Mouse (Mus musculus) CH12.LX (cell line): Measurements from ENCODE around the gene Pcgf1. TPM values are rescaled to one million over a fixed set of nuclear protein-coding genes. Genes with fewer than 3 reads are reported as not detected.

Source experiments
- DNase-seq: peaks from one replicate; pipeline ENCODE4 v3.0.0-alpha.2; 2013; ENCODE audit errors: extremely low read depth
- H3K27ac ChIP-seq: 2 replicates; pipeline ENCODE4 v1.5.1; 2012; ENCODE audit warnings: low read depth, mild to moderate bottlenecking, control low read depth, moderate library complexity; ENCODE audit not compliant: insufficient read depth
- H3K27me3 ChIP-seq: replicated peaks from 2 replicates; pipeline ENCODE3; 2012; ENCODE audit warnings: inconsistent platforms
- H3K36me3 ChIP-seq, 2 experiments: replicated peaks in 1 of 2; 2 replicates each; pipeline versions ENCODE3 to v1.6.1; 2012; ENCODE audit warnings: inconsistent platforms in 1 of 2, low read length in 1 of 2, mild to moderate bottlenecking in 1 of 2, mixed read lengths in 1 of 2, moderate library complexity in 1 of 2; ENCODE audit not compliant: control insufficient read depth in 1 of 2, insufficient read depth in 1 of 2
- H3K4me1 ChIP-seq, 2 experiments: 2 replicates each; pipeline ENCODE4 v1.6.1; 2012; ENCODE audit warnings: inconsistent platforms in 1 of 2, moderate library complexity in 1 of 2; ENCODE audit not compliant: insufficient read depth in 2 of 2, control insufficient read depth in 1 of 2
- H3K4me2 ChIP-seq: 2 replicates; pipeline ENCODE4 v1.6.1; 2012; ENCODE audit warnings: low read depth, mild to moderate bottlenecking, control low read depth; ENCODE audit not compliant: poor library complexity, insufficient read depth, severe bottlenecking
- H3K4me3 ChIP-seq, 3 experiments: fragments of 150-350 bp in 1 of 3; sonication (generic) in 1 of 3; replicated peaks in 1 of 3; 2 replicates each; pipeline versions ENCODE3 to v1.5.1; 2011 to 2012; ENCODE audit warnings: low read depth in 2 of 3, low read length in 2 of 3, mild to moderate bottlenecking in 2 of 3, moderate library complexity in 2 of 3, control low read depth in 1 of 3, improper control_type of control experiment in 1 of 3, inconsistent platforms in 1 of 3, mixed read lengths in 1 of 3; ENCODE audit not compliant: poor library complexity in 1 of 3
- H3K79me2 ChIP-seq: replicated peaks from 2 replicates; pipeline ENCODE4 v1.6.1; 2012; ENCODE audit warnings: mild to moderate bottlenecking, moderate library complexity; ENCODE audit not compliant: control insufficient read depth, poor library complexity, insufficient read depth, severe bottlenecking; ENCODE audit errors: extremely low read depth
- H3K9ac ChIP-seq: 2 replicates; pipeline ENCODE4 v1.6.1; 2012; ENCODE audit warnings: low read depth, mild to moderate bottlenecking, control low read depth, moderate library complexity; ENCODE audit not compliant: insufficient read depth
- H3K9me3 ChIP-seq: replicated peaks from 2 replicates; pipeline ENCODE3; 2012; ENCODE audit warnings: low read length, inconsistent platforms, mixed read lengths
- CHD1 ChIP-seq: IDR thresholded peaks from 2 replicates; pipeline ENCODE4 v1.6.1; 2012; ENCODE audit warnings: low read depth, low read length, improper control_type of control experiment, inconsistent platforms
- ELF1 ChIP-seq: IDR thresholded peaks from 2 replicates; pipeline ENCODE4 v1.6.1; 2014; ENCODE audit warnings: low read depth, mild to moderate bottlenecking, inconsistent platforms, low read length, improper control_type of control experiment
- ETS1 ChIP-seq: conservative IDR thresholded peaks from 2 replicates; pipeline ENCODE4 v1.6.1; 2012; ENCODE audit warnings: low read depth, mild to moderate bottlenecking, inconsistent platforms, low read length, improper control_type of control experiment, moderate library complexity
- HCFC1 ChIP-seq: IDR thresholded peaks from 2 replicates; pipeline ENCODE4 v1.6.1; 2012; ENCODE audit warnings: low read depth, mild to moderate bottlenecking, inconsistent platforms, low read length, improper control_type of control experiment
- JUN ChIP-seq: IDR thresholded peaks from 2 replicates; pipeline ENCODE4 v1.6.1; 2011; ENCODE audit warnings: low read depth, mild to moderate bottlenecking, low read length, improper control_type of control experiment, moderate library complexity; ENCODE audit not compliant: insufficient read depth
- MEF2A ChIP-seq: IDR thresholded peaks from 2 replicates; pipeline ENCODE4 v1.6.1; 2014; ENCODE audit warnings: low read depth, mild to moderate bottlenecking, inconsistent platforms, low read length, improper control_type of control experiment, borderline replicate concordance
- MYC ChIP-seq: IDR thresholded peaks from 2 replicates; pipeline ENCODE4 v1.6.1; 2011; ENCODE audit warnings: low read depth, mild to moderate bottlenecking, improper control_type of control experiment, low read length
- POLR2A ChIP-seq: IDR thresholded peaks from 2 replicates; pipeline ENCODE4 v1.6.1; 2011; ENCODE audit warnings: low read depth, mild to moderate bottlenecking, improper control_type of control experiment, low read length
- POLR2AphosphoS2 ChIP-seq: IDR thresholded peaks from 2 replicates; pipeline ENCODE4 v1.6.1; 2011; ENCODE audit warnings: low read depth, low read length, improper control_type of control experiment
- SMC3 ChIP-seq: IDR thresholded peaks from 2 replicates; pipeline ENCODE4 v1.6.1; 2011; ENCODE audit warnings: low read depth, low read length, improper control_type of control experiment
- TBP ChIP-seq: conservative IDR thresholded peaks from 2 replicates; pipeline ENCODE4 v1.6.1; 2011; ENCODE audit warnings: low read depth, low read length, improper control_type of control experiment
- ZC3H11A ChIP-seq: IDR thresholded peaks from 2 replicates; pipeline ENCODE4 v1.6.1; 2012; ENCODE audit warnings: low read depth, mild to moderate bottlenecking, inconsistent platforms, low read length, improper control_type of control experiment
- ZNF384 ChIP-seq: IDR thresholded peaks from 2 replicates; pipeline ENCODE4 v1.6.1; 2012; ENCODE audit warnings: low read depth, low read length, improper control_type of control experiment, inconsistent platforms
- dilution Hi-C: fragments of 300-500 bp; cut with MboI; formaldehyde crosslinking; loops from 2 replicates; pipeline ENCODE4 v1.14.3; 2020; ENCODE audit warnings: low sequenced_read_pairs; ENCODE audit not compliant: extremely low pct_unique_long_range_greater_than_20kb, extremely low pct_ligation_motif_present
- in situ Hi-C: fragments of 300-500 bp; cut with MboI; formaldehyde crosslinking; loops from 3 replicates; pipeline ENCODE4 v1.14.3; 2019; ENCODE audit warnings: low sequenced_read_pairs, low pct_ligation_motif_present, low pct_unique_long_range_greater_than_20kb, mixed read lengths
- polyA plus RNA-seq: library from polyadenylated mRNA; unstranded; fragments of >175 nt; gene quantifications from 2 replicates; pipeline ENCODE4 v1.2.1, GENCODE M21; 2012; ENCODE audit warnings: low read depth; ENCODE audit not compliant: insufficient read length
- total RNA-seq, 2 experiments: library from RNA; depleted of rRNA; stranded (reverse); fragments of 300-350 nt in 1 of 2; fragments of >200 nt in 1 of 2; gene quantifications; 2 replicates each; pipeline ENCODE4 v1.2.3; 2012 to 2014

The Pcgf1 gene
- total and polyA plus RNA-seq, 3 experiments = 12.4 to 16.6 (median 12.5) TPM

GRCm38 (mm10) chr6:83054871-83055431, 22.7 kb upstream of the Pcgf1 start, which contains the start of gene Htra2 (continued):
- TF ChIP-seq ETS1 = no peak
- TF ChIP-seq ZC3H11A = no peak
- TF ChIP-seq ELF1 = no peak
- TF ChIP-seq MEF2A = no peak
- no peak for TF ChIP-seq POLR2AphosphoS2
- peak; percentile 72 for TF ChIP-seq SMC3
- TF ChIP-seq, all 38 proteins: peak for 8

GRCm38 (mm10) chr6:83057790-83058189, 19.9 kb upstream of the Pcgf1 start, which contains the start of gene Dqx1:
Dqx1 (plus strand) TSS chr6:83057844.
- Histone ChIP-seq H3K4me1 (peaks cover 8 to 17% of the 10 kb centered on the region in 2 experiments), H3K4me3 (no peak within 1 kb of the TSS), H3K36me3 (peaks cover 20 to 61% of the 10 kb centered on the region in 2 experiments)

GRCm38 (mm10) chr6:83058725-83059124, 18.9 kb upstream of the Pcgf1 start:
- peaks cover 20 to 68% of the 10 kb centered on the region in 2 experiments for H3K36me3 ChIP-seq
- no peak overlapping the region for H3K9ac ChIP-seq
- no peak for DNase-seq
- H3K4me2 ChIP-seq = no peak overlapping the region
- no peak overlapping the region for H3K27ac ChIP-seq
- in situ Hi-C loops (no loop called here), dilution Hi-C loops (no loop called here)
- TF ChIP-seq POLR2AphosphoS2 (peak; percentile 55), ZNF384 (no peak), POLR2A (peak; percentile 0; the same call in 1 of the 2 replicates), MYC (no peak), JUN (no peak)
- H3K79me2 ChIP-seq = peaks cover 23% of the 10 kb centered on the region
- H3K9me3 ChIP-seq = no peaks in the 10 kb centered on the region
- no peaks in the 10 kb centered on the region for H3K27me3 ChIP-seq
- H3K4me3 ChIP-seq = no peak overlapping the region
- peaks cover 8 to 17% of the 10 kb centered on the region in 2 experiments for H3K4me1 ChIP-seq

More at GRCm38 (mm10) chr6:83057790-83058189, 19.9 kb upstream of the Pcgf1 start, which contains the start of gene Dqx1:
- no peak for DNase-seq
- Histone ChIP-seq H3K27ac (no peak within 1 kb of the TSS), H3K9ac (no peak within 1 kb of the TSS), H3K27me3 (no peaks in the 10 kb centered on the region), H3K79me2 (peaks cover 32% of the 10 kb centered on the region), H3K9me3 (no peaks in the 10 kb centered on the region), H3K4me2 (no peak within 1 kb of the TSS)
- TF ChIP-seq TBP (no peak), HCFC1 (peak; percentile 77), CHD1 (no peak)
- dilution Hi-C loops (no loop called here), in situ Hi-C loops (no loop called here)
